In genomic region chr5:53415472-53415871, GRCm38 (mm10) we compare ENCODE assay signal across 14 mouse cellular contexts.
"Had no signal": no experiment of that assay in that cellular context is flagged by ENCODE, and none has a peak within 500 bp of the region (broad histone marks: within the 10 kb centered on the region; RNA-seq: fewer than 3 reads in every experiment).

No protein-coding gene starts in this region.

- DNase-seq: kidney, adult 8-10 months; kidney, postnatal 10 days; kidney, postnatal 36 days; left cerebral cortex, postnatal 4 days; liver, postnatal 0 days; lung, embryonic 14.5 days; lung, postnatal 4 days; right cerebral cortex, adult 18-20 months; right cerebral cortex, postnatal 14 days; right cerebral cortex, postnatal 4 days; thymus, postnatal 36 days had no signal

- ATAC-seq: liver, postnatal 0 days; lung, postnatal 0 days; midbrain, embryonic 13.5 days; midbrain, embryonic 16.5 days had no signal
